Mouse (Mus musculus) limb, embryonic 12.5 days (tissue): ENCODE data around the gene Pate2. TPM values are rescaled to one million over a fixed set of nuclear protein-coding genes. Genes with fewer than 3 reads are reported as not detected.

Experiments
- polyA plus RNA-seq: library from polyadenylated mRNA; unstranded; fragments of >200 nt; fragmentation: Nextera tagmentation; extraction: Ambion mirVana; gene quantifications from 2 replicates; pipeline ENCODE4 v1.2.1, GENCODE M21; 2016

The Pate2 gene
- polyA plus RNA-seq, 1 experiment from 2014 or later: 1.3 TPM

Other genes with a start within 250 kb of the Pate2 start
- 19.9 and 25.0 TPM in 2 replicates for gene Cdon, start 149.2 kb upstream of the Pate2 start, polyA plus RNA-seq
- gene Gm1113, start 52.0 kb upstream of the Pate2 start, polyA plus RNA-seq: not detected in 2 replicates
- gene Ddx25, start 11.8 kb upstream of the Pate2 start, polyA plus RNA-seq: 4.4 and 5.1 TPM in 2 replicates
- 19.3 and 19.4 TPM in 2 replicates for gene Pus3, start 11.7 kb upstream of the Pate2 start, polyA plus RNA-seq
- 23.2 TPM in 2 replicates for gene Hyls1, start 114 bp downstream of the Pate2 start, polyA plus RNA-seq
- not detected in 2 replicates for gene Pate4, start 41.7 kb downstream of the Pate2 start, polyA plus RNA-seq
- not detected in 2 replicates for gene Pate3, start 77.9 kb downstream of the Pate2 start, polyA plus RNA-seq
- gene Pate1, start 117.1 kb downstream of the Pate2 start, polyA plus RNA-seq: not detected in 2 replicates
- gene Gm17677, start 170.8 kb downstream of the Pate2 start, polyA plus RNA-seq: not detected in 2 replicates
- not detected in 2 replicates for gene Gm17727, start 207.8 kb downstream of the Pate2 start, polyA plus RNA-seq
- not detected in 2 replicates for gene Gm27235, start 219.8 kb downstream of the Pate2 start, polyA plus RNA-seq
- not detected in 2 replicates for gene D730048I06Rik, start 219.8 kb downstream of the Pate2 start, polyA plus RNA-seq